Mouse (Mus musculus): Measurements from ENCODE around the gene Alg5. TPM values are rescaled to one million over a fixed set of nuclear protein-coding genes. Genes with fewer than 3 reads are reported as not detected.

Alg5 gene
- polyA plus RNA-seq (2014; fragmentation: Illumina TruSeq; extraction: RNeasy Lipid Tissue Mini Kit (QIAGEN cat#74804); ENCODE audit: low read depth, low replicate concordance), result 46.5 TPM

GRCm38 (mm10) chr3:54735247-54736046 lies at the start of gene Alg5, which contains the start of gene Exosc8:
Gene Alg5, plus strand, starts transcription at chr3:54735539.
Gene Exosc8, minus strand, starts transcription at chr3:54735393.

DNA sequence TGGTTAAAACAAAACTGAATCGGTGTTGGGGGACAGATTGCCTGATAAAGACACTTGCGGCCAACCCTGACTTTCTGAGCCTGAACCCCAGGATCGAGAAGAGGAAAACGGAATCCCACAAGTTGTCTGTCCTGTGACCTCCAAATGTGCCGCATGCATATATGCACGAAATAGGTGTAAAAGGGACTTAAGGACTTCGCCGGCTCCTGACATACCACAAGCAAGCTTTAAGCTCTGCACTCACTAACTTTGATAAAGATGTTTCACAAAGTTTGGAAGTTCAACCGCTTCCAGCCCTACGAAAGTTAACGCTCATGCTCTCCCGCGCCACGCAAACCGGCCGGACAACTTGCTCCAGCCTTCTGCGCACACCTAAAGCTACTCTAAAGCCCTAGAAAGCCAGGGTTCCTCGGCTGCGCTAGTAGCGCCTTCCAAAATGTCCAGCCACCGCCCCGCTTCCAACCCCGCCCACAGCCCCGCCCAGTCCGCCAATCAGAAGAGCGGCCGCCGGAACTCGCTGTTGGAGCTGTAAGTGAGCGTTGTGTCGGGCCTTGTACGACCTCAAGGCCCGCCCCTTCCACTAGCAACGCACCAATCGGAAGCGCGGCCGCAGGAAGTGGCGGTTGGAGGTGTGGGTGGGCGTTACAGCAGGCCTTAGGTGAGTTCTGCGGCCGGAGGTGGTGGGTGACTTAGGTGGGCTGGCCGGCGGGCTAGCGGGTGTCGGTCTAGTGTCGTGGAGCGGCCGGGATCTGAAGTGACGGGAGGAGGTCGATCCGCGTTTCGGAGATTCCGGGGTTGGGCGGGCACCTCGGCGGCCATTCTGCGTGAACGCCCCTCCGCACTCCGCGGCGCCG lies 42.9 kb upstream of the Alg5 start, which contains the start of gene Supt20:
Supt20 (plus strand) TSS at position 606 of the 854 bp plus-strand sequence.

DNA sequence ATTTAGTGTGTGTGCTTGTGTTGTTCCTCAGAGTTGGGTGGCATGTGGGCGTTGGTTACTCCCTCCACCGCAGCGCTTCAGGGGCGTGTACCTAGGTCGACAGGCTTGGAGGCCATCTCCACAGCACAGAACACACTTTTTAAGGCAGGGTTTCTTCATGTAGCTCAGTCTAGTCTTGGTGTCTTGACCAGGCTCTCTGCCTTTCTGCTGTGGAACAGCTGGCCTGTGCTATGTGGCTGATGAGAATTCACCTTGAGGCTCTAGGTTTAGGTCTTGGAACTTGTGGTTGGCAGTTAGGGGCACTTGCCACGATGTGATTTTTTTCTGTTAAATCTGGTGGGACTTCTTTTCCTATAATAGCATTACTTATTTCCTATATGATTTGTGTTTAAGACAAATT lies 21.1 kb upstream of the Alg5 start, which contains the start of gene Gm21958:
Gm21958 (minus strand) TSS at position 101 of the 400 bp plus-strand sequence.

GRCm38 (mm10) chr3:54755145-54756041 lies 20.1 kb downstream of the Alg5 start, which contains the start of gene Smad9:
Gene Smad9, plus strand, starts transcription at chr3:54755582.

Other genes starting within 250 kb of the Alg5 start
- 68.7 TPM for gene Supt20, start 42.7 kb upstream of the Alg5 start, polyA plus RNA-seq (2014; fragmentation: Illumina TruSeq; extraction: RNeasy Lipid Tissue Mini Kit (QIAGEN cat#74804); ENCODE audit: low read depth, low replicate concordance)
- not detected for gene Gm21958, start 21.2 kb upstream of the Alg5 start, polyA plus RNA-seq (2014; fragmentation: Illumina TruSeq; extraction: RNeasy Lipid Tissue Mini Kit (QIAGEN cat#74804); ENCODE audit: low read depth, low replicate concordance)
- gene Exosc8, start 146 bp upstream of the Alg5 start, polyA plus RNA-seq (2014; fragmentation: Illumina TruSeq; extraction: RNeasy Lipid Tissue Mini Kit (QIAGEN cat#74804); ENCODE audit: low read depth, low replicate concordance), result 31.7 TPM
- 61.3 TPM for gene Smad9, start 20.0 kb downstream of the Alg5 start, polyA plus RNA-seq (2014; fragmentation: Illumina TruSeq; extraction: RNeasy Lipid Tissue Mini Kit (QIAGEN cat#74804); ENCODE audit: low read depth, low replicate concordance)
- 16.5 TPM for gene Rfxap, start 72.3 kb downstream of the Alg5 start, polyA plus RNA-seq (2014; fragmentation: Illumina TruSeq; extraction: RNeasy Lipid Tissue Mini Kit (QIAGEN cat#74804); ENCODE audit: low read depth, low replicate concordance)
- gene Sertm1, start 180.3 kb downstream of the Alg5 start, polyA plus RNA-seq (2014; fragmentation: Illumina TruSeq; extraction: RNeasy Lipid Tissue Mini Kit (QIAGEN cat#74804); ENCODE audit: low read depth, low replicate concordance), result not detected